ENCODE assay signal across 18 mouse cellular contexts in genomic region chr5:96970472-96970848, GRCm38 (mm10).
"Had no signal": no experiment of that assay in that cellular context is flagged by ENCODE, and none has a peak within 500 bp of the region (broad histone marks: within the 10 kb centered on the region; RNA-seq: fewer than 3 reads in every experiment).

No protein-coding gene starts in this region.

- H3K4me3 ChIP-seq: layer of hippocampus, adult 2 months; left cerebral cortex, adult 2 months; limb, embryonic 13.5 days; liver, embryonic 12.5 days; lung, embryonic 15.5 days; midbrain, embryonic 10.5 days; neural tube, embryonic 13.5 days; stomach, embryonic 15.5 days had no signal

- H3K4me1 ChIP-seq: lung, embryonic 15.5 days; neural tube, embryonic 13.5 days; stomach, embryonic 15.5 days had no signal

- H3K36me3 ChIP-seq: limb, embryonic 13.5 days; liver, embryonic 12.5 days; lung, embryonic 15.5 days; midbrain, embryonic 10.5 days; neural tube, embryonic 13.5 days; stomach, embryonic 15.5 days had no signal

- H3K9ac ChIP-seq: limb, embryonic 13.5 days; liver, embryonic 12.5 days; lung, embryonic 15.5 days; neural tube, embryonic 13.5 days; stomach, embryonic 15.5 days had no signal

- DNase-seq: layer of hippocampus, adult 9-11 months; left cerebral cortex, postnatal 4 days; liver; lung, postnatal 10 days; lung, postnatal 36 days; midbrain, embryonic 14.5 days; right cerebral cortex, postnatal 25 days; spleen, adult 18-20 months; thymus, postnatal 25 days had no signal

- H3K27me3 ChIP-seq: limb, embryonic 13.5 days; liver, embryonic 12.5 days; lung, embryonic 15.5 days; megakaryocyte, embryonic 14.5 days; neural tube, embryonic 13.5 days; stomach, embryonic 15.5 days had no signal

- H3K9me3 ChIP-seq: limb, embryonic 13.5 days; liver, embryonic 12.5 days; lung, embryonic 15.5 days; midbrain, embryonic 10.5 days; neural tube, embryonic 13.5 days; stomach, embryonic 15.5 days had no signal

- ATAC-seq: liver, embryonic 12.5 days had no signal

- H3K4me2 ChIP-seq: limb, embryonic 13.5 days; liver, embryonic 12.5 days; lung, embryonic 15.5 days; neural tube, embryonic 13.5 days; stomach, embryonic 15.5 days had no signal

- H3K27ac ChIP-seq: layer of hippocampus, adult 2 months; left cerebral cortex, adult 2 months; limb, embryonic 13.5 days; liver, embryonic 12.5 days; lung, embryonic 15.5 days; midbrain, embryonic 10.5 days; neural tube, embryonic 13.5 days; stomach, embryonic 15.5 days had no signal
